Mouse (Mus musculus) thymus, postnatal 10 days (tissue): ENCODE results near the gene Id3.

ENCODE experiments used
- DNase-seq, 2 experiments: peaks; one replicate each; pipeline ENCODE4 v3.0.0; 2021; ENCODE audit warnings: low spot score in 2 of 2

The Id3 gene

GRCm38 (mm10) chr4:136124581-136124980 lies 18.7 kb upstream of the Id3 start:
- DNase-seq: no peak

- DNase-seq: no peak
Observed at GRCm38 (mm10) chr4:136125458-136125857, 17.8 kb upstream of the Id3 start.

GRCm38 (mm10) chr4:136126019-136126418 lies 17.3 kb upstream of the Id3 start:
- no peak for DNase-seq

- no peak for DNase-seq
Observed at GRCm38 (mm10) chr4:136127670-136128069, 15.6 kb upstream of the Id3 start.

- DNase-seq: no peak
Observed at GRCm38 (mm10) chr4:136129842-136130241, 13.5 kb upstream of the Id3 start.

- DNase-seq: no peak
Observed at GRCm38 (mm10) chr4:136133801-136134200, 9.5 kb upstream of the Id3 start.

GRCm38 (mm10) chr4:136134418-136134977 lies 8.8 kb upstream of the Id3 start:
- DNase-seq: no peak

GRCm38 (mm10) chr4:136134978-136135873 lies 8.1 kb upstream of the Id3 start:
- DNase-seq: no peak

- DNase-seq: no peak
Observed at GRCm38 (mm10) chr4:136135874-136136728, 7.2 kb upstream of the Id3 start.

GRCm38 (mm10) chr4:136139326-136140110 lies 3.8 kb upstream of the Id3 start:
- no peak for DNase-seq

GRCm38 (mm10) chr4:136140327-136141250 lies 2.7 kb upstream of the Id3 start:
- DNase-seq: no peak

GRCm38 (mm10) chr4:136142267-136143192 lies 767 bp upstream of the Id3 start:
- DNase-seq: no peak

- peak; percentile 78 to 82 for DNase-seq
Observed at GRCm38 (mm10) chr4:136144126-136144926, 1.0 kb downstream of the Id3 start.

GRCm38 (mm10) chr4:136144927-136145292 lies 1.6 kb downstream of the Id3 start:
- DNase-seq: no peak

GRCm38 (mm10) chr4:136145362-136145885 lies 2.1 kb downstream of the Id3 start:
- no peak for DNase-seq

- no peak for DNase-seq
Observed at GRCm38 (mm10) chr4:136145991-136146711, 2.9 kb downstream of the Id3 start.

- no peak for DNase-seq
Observed at GRCm38 (mm10) chr4:136146712-136147154, 3.4 kb downstream of the Id3 start.
